Mouse (Mus musculus) G1E (cell line): ENCODE measurements around the gene Hmg20b.

Experiments used
- CTCF ChIP-seq: IDR thresholded peaks from 2 replicates; pipeline ENCODE4 v1.5.1; 2012; ENCODE audit warnings: low read depth, low read length, inconsistent platforms, mixed read lengths
- TAL1 ChIP-seq: conservative IDR thresholded peaks from 2 replicates; pipeline ENCODE4 v1.6.1; 2012; ENCODE audit warnings: low read depth, low read length, inconsistent platforms, mixed read lengths

- TF ChIP-seq CTCF = no peak
- TF ChIP-seq TAL1 = no peak
Measured at GRCm38 (mm10) chr10:81303761-81304160, 46.5 kb downstream of the Hmg20b start.
